Mouse (Mus musculus) heart, adult 2 months (tissue): ENCODE measurements around the gene Commd9. TPM values are rescaled to one million over a fixed set of nuclear protein-coding genes. Genes with fewer than 3 reads are reported as not detected.

Experiments used
- DNase-seq, 2 experiments: peaks; one replicate each; pipeline ENCODE4 v3.0.0; 2021
- H3K27ac ChIP-seq: fragments of 200-600 bp; 2 replicates; pipeline ENCODE4 v1.8.1; 2022
- H3K27me3 ChIP-seq: fragments of 200-500 bp; 2 replicates; pipeline ENCODE4 v1.6.1; 2012; ENCODE audit warnings: mild to moderate bottlenecking, low read length, inconsistent platforms, mixed read lengths; ENCODE audit not compliant: control insufficient read depth, insufficient read depth
- H3K36me3 ChIP-seq: fragments of 200-500 bp; 2 replicates; pipeline ENCODE4 v1.6.1; 2012; ENCODE audit warnings: low read length, inconsistent platforms; ENCODE audit not compliant: control insufficient read depth, insufficient read depth
- H3K4me1 ChIP-seq: fragments of 200-500 bp; 2 replicates; pipeline ENCODE4 v1.6.1; 2011; ENCODE audit warnings: low read length; ENCODE audit not compliant: control insufficient read depth, insufficient read depth
- H3K4me3 ChIP-seq: fragments of 200-600 bp; 2 replicates; pipeline ENCODE4 v1.8.1; 2022
- H3K79me2 ChIP-seq: fragments of 200-500 bp; replicated peaks from 2 replicates; pipeline ENCODE4 v1.6.1; 2012; ENCODE audit warnings: mild to moderate bottlenecking, inconsistent platforms, low read length, moderate library complexity, mixed read lengths; ENCODE audit not compliant: control insufficient read depth, insufficient read depth
- H3K9ac ChIP-seq: fragments of 200-500 bp; 2 replicates; pipeline ENCODE4 v1.6.1; 2012; ENCODE audit warnings: low read depth, mild to moderate bottlenecking, control low read depth, inconsistent platforms, low read length, mixed read lengths
- CTCF ChIP-seq: fragments of 200-600 bp; IDR thresholded peaks from 2 replicates; pipeline ENCODE4 v1.8.1; 2022; ENCODE audit warnings: antibody characterized with exemption, mild to moderate bottlenecking, moderate library complexity
- EP300 ChIP-seq: fragments of 200-500 bp; IDR thresholded peaks from 2 replicates; pipeline ENCODE4 v1.6.1; 2011; ENCODE audit warnings: low read depth, low read length, control low read depth; ENCODE audit not compliant: insufficient read depth
- POLR2A ChIP-seq: fragments of 200-500 bp; IDR thresholded peaks from 2 replicates; pipeline ENCODE4 v1.6.1; 2011; ENCODE audit warnings: mild to moderate bottlenecking, low read depth, low read length, control low read depth; ENCODE audit not compliant: insufficient read depth
- WGBS: fragments of 180-500 bp; shearing (Covaris S2); methylation state at CpG from one replicate; pipeline ENCODE4 v1.1.7; 2018; 5-methylcytosine and 5-hydroxymethylcytosine counted together
- intact Hi-C: fragments of 180-260 bp; cut with DNase I; formaldehyde crosslinking; loops from one replicate; pipeline ENCODE4 v1.15.1; 2025
- long read RNA-seq: library from polyadenylated mRNA; stranded (forward); transcript quantifications from one replicate; pipeline ENCODE4 v2.0.0, GENCODE M21; 2021
- polyA plus RNA-seq: library from polyadenylated mRNA; depleted of rRNA; stranded (reverse); fragments of >200 nt; gene quantifications from 2 replicates; pipeline ENCODE4 v1.2.3, GENCODE M21; 2012; rRNA removed
- total RNA-seq, 2 experiments: library from RNA; stranded (reverse); gene quantifications; 2 replicates each; pipeline ENCODE4 v1.2.3; 2021

The Commd9 gene
- total RNA-seq: 10 to 100 TPM; 23.7 to 26.1 TPM
- polyA plus RNA-seq: 54.7 and 71.0 TPM in 2 replicates
- long read RNA-seq, transcript Commd9-201 (6 exons, 1,191 nt): major isoform, 37 of 41 reads
- long read RNA-seq, partial matches to known transcripts: 2 of 41 reads
- long read RNA-seq, other reads (novel, unspliced or antisense): 1 of 41 reads

DNA sequence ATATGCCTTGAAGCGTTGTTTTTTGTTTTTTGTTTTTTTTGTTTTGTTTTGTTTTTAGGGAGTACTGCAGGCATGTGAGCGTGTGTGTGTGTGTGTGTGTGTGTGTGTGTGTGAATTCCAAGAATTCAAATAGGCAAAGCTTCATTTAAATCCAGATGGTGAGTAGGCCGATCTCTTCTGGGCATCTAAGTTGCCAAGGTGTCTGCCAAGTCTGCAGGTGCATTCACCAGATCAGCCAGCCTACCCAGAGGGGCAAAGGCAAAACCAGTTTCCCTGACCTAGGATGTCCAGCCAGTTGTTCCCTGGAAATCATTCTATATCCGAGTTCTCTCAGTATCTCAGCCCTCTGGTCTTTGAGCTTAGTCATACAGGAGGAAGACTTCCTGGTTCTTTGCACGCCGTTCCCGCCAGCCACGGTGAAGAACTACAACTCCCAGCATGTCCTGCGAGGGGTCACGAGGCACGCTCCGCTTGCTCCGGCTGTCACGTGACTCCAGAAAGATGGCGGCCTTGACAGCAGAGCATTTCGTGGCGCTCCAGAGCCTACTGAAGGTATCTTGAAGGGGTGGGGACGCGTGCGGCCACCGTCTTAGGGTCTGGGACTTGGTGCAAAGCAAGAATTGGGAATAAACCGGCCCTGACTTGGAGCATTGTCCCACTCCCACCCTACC is at the start of gene Commd9:
Commd9 (plus strand) TSS at position 480 of the 671 bp plus-strand sequence.
- peak; percentile 94 to 95 for DNase-seq
- H3K27ac ChIP-seq: peak within 1 kb of the TSS; percentile 82

GRCm38 (mm10) chr2:101842756-101843155 is 43.3 kb upstream of the Commd9 start:
- no peaks in the 10 kb centered on the region for H3K27me3 ChIP-seq
- H3K4me3 ChIP-seq: no peak overlapping the region
- no peaks in the 10 kb centered on the region for H3K4me1 ChIP-seq
- H3K9ac ChIP-seq: no peak overlapping the region
- no peak for TF ChIP-seq EP300
- TF ChIP-seq POLR2A: no peak
- TF ChIP-seq CTCF: no peak
- H3K36me3 ChIP-seq: no peaks in the 10 kb centered on the region
- no peaks in the 10 kb centered on the region for H3K79me2 ChIP-seq
- no peak overlapping the region for H3K27ac ChIP-seq
- no peak for DNase-seq
- 80% methylated on average over 7 of the region's 7 CpGs for WGBS
- intact Hi-C loops: no loop called here

More for the DNA sequence above, at the start of gene Commd9:
- intact Hi-C loops: loop anchor here (10.0 kb wide), 1 partner anchor 1189 kb away; the partner anchor contains the start of genes Apip and Pdhx
- TF ChIP-seq CTCF: no peak
- TF ChIP-seq EP300: peak; percentile 77; the same call in 1 of the 2 replicates
- peak; percentile 89 for TF ChIP-seq POLR2A
- Histone ChIP-seq H3K9ac (peak within 1 kb of the TSS; percentile 77), H3K4me1 (peaks cover 1% of the 10 kb centered on the region; the same call in 1 of the 2 replicates), H3K27me3 (no peaks in the 10 kb centered on the region), H3K79me2 (no peaks in the 10 kb centered on the region), H3K4me3 (peak within 1 kb of the TSS; percentile 84), H3K36me3 (peaks cover 2% of the 10 kb centered on the region; the same call in 1 of the 2 replicates)
- 13% methylated on average over 22 of the region's 22 CpGs for WGBS

DNA sequence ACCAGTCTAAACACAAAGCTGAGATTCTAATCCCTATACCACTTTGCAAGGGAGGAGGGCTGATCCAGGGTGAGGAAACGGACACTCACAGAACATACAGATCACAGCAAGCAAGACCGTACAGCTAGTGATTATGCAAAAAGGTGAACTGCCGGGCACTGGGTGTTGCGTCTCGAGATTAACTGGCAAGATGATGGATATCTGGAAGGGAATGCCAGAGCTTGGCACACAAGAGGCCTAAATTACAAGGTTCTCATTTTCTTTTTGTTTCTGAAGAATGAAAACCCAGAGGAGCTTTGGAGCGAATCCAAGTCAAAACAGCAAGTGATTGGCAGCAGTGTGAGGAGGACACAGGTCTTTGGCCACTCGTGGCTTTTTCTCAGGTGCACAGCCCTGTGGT is 31.3 kb upstream of the Commd9 start:
- Histone ChIP-seq H3K4me1 (no peaks in the 10 kb centered on the region), H3K27ac (no peak overlapping the region), H3K4me3 (no peak overlapping the region), H3K79me2 (no peaks in the 10 kb centered on the region), H3K27me3 (no peaks in the 10 kb centered on the region), H3K9ac (no peak overlapping the region), H3K36me3 (no peaks in the 10 kb centered on the region)
- intact Hi-C loops: no loop called here
- no peak for DNase-seq
- TF ChIP-seq CTCF (no peak), EP300 (no peak), POLR2A (no peak)
- WGBS: 75% methylated on average over 7 of the region's 7 CpGs

GRCm38 (mm10) chr2:101856174-101856573 is 29.9 kb upstream of the Commd9 start:
- intact Hi-C loops: no loop called here
- no peaks in the 10 kb centered on the region for H3K79me2 ChIP-seq
- no peaks in the 10 kb centered on the region for H3K4me1 ChIP-seq
- DNase-seq: no peak
- 76% methylated on average over 9 of the region's 9 CpGs for WGBS
- no peaks in the 10 kb centered on the region for H3K27me3 ChIP-seq
- no peaks in the 10 kb centered on the region for H3K36me3 ChIP-seq
- no peak overlapping the region for H3K27ac ChIP-seq
- H3K4me3 ChIP-seq: no peak overlapping the region
- no peak overlapping the region for H3K9ac ChIP-seq
- TF ChIP-seq POLR2A (no peak), CTCF (no peak), EP300 (no peak)

GRCm38 (mm10) chr2:101860920-101861485 is 25.0 kb upstream of the Commd9 start:
- intact Hi-C loops: no loop called here
- TF ChIP-seq EP300 (no peak), CTCF (no peak), POLR2A (no peak)
- H3K79me2 ChIP-seq: no peaks in the 10 kb centered on the region
- H3K36me3 ChIP-seq: no peaks in the 10 kb centered on the region
- no peak overlapping the region for H3K9ac ChIP-seq
- 0 out of 2 replicates have a peak, but pooled peaks cover 2% of the 10 kb centered on the region for H3K27me3 ChIP-seq
- H3K4me1 ChIP-seq: no peaks in the 10 kb centered on the region; the same call in none of the 2 replicates
- no peak overlapping the region for H3K27ac ChIP-seq
- H3K4me3 ChIP-seq: no peak overlapping the region
- 91% methylated on average over 3 of the region's 3 CpGs for WGBS
- DNase-seq: no peak
